Mouse (Mus musculus): Measurements from ENCODE around the gene Car4. TPM values are rescaled to one million over a fixed set of nuclear protein-coding genes. Genes with fewer than 3 reads are reported as not detected.
A peak's percentile ranks its signal among the peaks of the same experiment; 100 is the strongest.

Gene Car4
- total RNA-seq, 2 experiments from 2014 or later = 16.9 to 29.0 TPM

DNA sequence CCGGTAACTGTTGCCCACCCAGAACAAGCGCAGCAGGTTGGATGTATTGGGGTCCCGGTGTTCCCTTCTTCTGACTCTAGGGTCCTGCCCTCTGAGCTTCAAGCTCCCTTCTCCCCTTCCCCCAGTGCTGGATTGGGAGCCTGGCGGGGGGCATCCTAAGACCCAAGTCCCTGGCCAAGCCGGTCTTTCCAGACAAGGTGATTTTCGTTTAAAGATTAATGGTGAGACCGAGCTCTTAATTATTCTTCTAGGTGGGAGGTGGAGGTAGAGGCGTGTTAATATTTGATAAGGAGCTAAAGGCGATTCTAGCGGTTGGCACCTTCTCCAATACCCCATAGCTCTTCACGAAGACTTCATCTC lies 665 bp downstream of the Car4 start:
- no peak for DNase-seq

GRCm38 (mm10) chr11:84959181-84959580 lies 1.6 kb downstream of the Car4 start:
- DNase-seq = no peak

GRCm38 (mm10) chr11:84959701-84960181 lies 2.2 kb downstream of the Car4 start:
- peak; percentile 69 to 86 for DNase-seq

DNA sequence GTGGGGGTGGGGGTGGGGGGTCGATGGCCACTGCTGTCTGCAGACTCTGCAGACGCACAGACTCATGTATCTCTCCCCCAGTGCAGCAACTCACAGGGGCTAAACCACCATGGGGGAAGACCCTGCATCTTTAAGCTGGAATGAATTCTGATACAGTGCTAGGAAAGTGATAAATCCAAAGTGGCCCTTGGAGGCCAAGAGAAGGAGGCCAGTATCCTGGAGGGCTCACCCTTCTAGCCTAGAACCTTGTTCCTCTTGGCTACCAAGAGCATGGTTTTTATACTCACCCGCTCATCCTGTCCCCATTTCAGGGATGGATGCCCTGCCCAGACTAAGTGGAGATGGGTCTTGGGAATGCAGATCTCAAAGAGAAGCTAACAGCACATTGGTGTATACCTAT lies 2.7 kb downstream of the Car4 start:
- no peak for DNase-seq

DNA sequence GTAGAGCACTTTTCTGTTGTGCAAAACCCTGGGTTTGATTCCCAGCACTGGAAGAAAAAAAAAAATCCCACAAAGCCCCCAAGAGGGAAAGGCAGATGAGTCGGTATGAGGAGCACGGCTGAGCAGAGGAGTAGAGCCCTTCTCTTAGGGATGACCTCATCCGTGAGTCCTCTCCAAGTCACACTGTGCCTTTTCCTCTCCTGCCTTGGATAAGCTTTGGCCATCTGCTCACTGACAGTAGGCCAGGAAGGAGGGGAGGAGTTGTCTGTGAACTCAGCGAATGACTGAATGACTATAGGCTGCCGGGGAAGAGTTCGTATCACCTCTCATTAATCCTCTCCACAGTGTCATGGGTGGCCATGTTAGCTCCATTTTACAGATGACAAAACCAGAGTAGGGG lies 3.2 kb downstream of the Car4 start:
- peak in 1 of 2 experiments; percentile 57 for DNase-seq

DNA sequence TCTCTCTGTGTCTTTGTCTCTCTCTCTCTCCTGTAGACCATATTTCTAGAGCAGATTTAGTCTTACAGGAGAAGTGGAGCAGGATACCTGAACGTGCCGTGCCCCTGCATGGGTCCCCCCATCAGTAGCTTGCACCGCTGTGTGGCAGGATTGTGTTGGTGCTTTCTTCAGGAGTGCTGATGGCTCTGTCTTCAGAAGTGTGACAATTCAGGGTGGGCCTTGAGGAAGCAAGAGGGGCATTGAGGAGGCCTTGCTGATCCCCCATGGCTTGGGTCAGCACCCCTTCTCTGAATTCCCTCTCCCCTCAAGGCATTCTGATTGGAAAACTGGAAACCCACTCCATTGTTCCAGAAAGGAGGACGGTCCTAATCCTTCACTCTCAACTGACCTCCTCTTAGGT lies 4.0 kb downstream of the Car4 start:
- no peak for DNase-seq

DNA sequence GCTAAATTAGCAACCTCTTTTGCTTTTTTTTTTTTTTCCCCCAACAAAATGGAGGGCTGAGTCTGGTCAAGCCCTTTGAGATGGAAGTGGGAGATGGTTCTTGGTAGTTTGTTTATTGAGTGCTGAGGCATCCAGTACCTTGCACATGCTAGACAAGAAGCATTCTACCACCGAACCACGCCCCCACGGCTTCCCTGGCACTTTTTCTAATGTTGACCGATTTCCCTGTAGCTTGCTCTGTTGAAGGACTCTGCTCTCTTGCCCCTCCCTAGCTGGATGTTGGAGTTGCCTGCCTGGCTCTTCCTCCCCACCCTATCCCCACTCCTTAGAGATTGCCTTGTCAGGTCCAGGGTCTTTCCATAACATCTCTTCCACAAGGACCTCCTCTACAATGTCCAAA lies 5.0 kb downstream of the Car4 start:
- DNase-seq = no peak

GRCm38 (mm10) chr11:84963556-84963955 lies 6.0 kb downstream of the Car4 start:
- no peak for DNase-seq

GRCm38 (mm10) chr11:84966696-84967095 lies 9.1 kb downstream of the Car4 start:
- DNase-seq = no peak

- DNase-seq = no peak
These were observed 9.5 kb downstream of the Car4 start for GRCm38 (mm10) chr11:84967113-84967512.

- DNase-seq = peak in 1 of 2 experiments; percentile 24
These were observed 10.7 kb downstream of the Car4 start for GRCm38 (mm10) chr11:84968309-84968708.

DNA sequence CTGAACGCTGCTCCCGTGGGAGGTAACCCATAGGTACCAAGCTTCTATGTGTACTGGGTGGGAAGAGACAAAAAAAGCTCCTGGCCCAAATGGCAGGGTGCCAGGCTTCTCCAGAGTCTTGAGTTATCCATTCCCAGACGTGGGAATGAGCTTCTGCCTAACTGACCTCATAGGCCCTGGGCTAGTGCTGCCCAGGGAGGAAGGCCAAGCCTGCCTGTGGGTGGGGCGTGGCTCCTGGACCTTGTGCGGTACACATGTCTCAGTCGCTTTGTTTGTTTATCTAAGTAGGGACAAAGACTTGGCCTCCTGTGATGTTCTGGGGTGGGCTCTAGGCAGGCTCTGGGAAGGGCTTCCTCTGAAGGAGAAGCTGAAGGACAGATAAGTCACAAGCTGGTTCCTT lies 11.2 kb downstream of the Car4 start:
- DNase-seq = peak; percentile 46 to 86

DNA sequence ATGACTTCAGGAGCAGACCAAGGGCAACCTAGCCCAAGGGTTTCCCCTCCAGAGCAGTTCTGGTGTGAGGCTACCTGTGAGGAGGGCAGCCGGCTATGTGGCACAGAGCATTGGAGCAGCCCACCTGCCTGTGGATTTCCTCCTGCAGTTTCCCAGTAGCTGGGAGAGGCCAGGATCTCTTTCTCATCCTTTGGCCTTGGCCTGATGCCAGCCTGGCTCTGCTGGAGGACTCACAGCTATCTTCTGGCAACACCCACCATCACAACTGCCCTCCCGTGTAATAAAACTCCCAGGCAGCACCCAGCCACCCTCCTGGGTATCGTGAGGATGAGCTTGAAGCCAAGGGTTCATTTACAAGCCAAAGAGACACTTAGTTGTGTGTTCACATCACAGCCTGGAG lies 14.5 kb downstream of the Car4 start:
- DNase-seq = peak in 1 of 2 experiments; percentile 25

- no peak for DNase-seq
These were observed 16.1 kb downstream of the Car4 start for GRCm38 (mm10) chr11:84973661-84974060.

DNA sequence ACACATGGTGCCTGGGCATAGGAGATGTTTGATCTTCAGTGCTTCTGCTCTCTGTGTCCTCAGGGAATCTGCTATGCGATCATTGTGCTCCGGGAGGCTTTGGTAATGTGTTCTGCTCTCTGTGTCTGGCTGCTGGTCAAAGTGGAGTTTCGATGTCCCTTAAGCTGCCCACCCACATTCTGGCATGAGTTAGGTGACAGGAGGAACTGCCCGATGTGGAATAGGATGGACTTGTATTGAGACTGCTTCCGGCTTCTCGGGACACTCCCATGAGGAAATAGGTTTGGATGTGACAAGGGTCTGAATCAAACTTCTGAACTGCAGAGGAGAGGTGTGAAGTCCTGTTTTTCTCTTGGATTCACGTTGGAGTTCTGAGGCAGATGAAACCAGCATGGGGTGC lies 17.0 kb downstream of the Car4 start:
- DNase-seq = peak in 1 of 2 experiments; percentile 64

- no peak for DNase-seq
These were observed 19.1 kb downstream of the Car4 start for GRCm38 (mm10) chr11:84976706-84977105.

DNA sequence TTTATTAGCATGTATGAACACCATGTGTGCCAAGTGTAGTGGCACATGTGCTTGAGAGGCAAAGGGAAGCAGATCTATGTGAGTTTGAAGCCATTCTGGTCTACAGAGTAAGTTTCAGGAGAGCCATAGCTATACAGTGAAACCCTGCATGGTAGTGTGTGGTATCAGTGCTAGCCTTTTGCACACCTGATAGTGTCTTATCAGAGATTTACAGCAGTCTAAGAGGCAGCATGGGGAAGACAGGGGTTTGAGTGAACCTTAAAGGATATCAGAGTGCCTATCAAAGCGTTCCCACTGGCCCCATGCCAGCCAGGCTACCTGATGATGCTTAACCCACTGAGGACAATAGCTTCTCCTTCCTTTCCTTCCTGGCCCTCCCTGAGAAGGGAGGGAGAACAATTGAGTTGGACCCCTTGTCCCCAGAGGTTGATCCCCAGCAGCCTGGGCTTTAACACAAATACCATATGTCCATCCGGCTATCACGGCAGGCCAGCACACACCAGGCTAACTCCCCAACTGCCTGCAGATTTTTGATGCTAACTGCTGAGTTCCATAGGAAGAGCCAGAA lies 19.9 kb downstream of the Car4 start:
- peak; percentile 48 to 73 for DNase-seq

DNA sequence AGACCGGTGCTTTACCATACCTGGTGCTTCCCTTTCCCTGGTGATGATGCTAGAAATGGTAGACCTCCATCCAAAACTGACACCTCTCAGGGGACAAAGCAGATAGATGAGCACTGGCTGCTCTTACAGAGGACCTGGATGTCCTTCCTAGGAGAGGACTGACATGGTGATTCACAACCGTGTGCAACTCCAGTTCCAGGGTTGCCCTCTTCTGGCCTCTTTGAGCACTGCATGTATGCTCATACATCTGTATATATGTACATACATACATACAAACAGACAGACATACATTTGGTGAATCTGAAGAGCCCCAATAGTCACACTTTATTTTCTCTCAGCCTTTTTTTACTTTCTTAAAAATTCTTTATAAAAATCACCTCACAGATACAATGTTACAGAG lies 20.5 kb downstream of the Car4 start:
- DNase-seq = peak; percentile 31 to 65

- DNase-seq = no peak
These were observed 21.8 kb downstream of the Car4 start for GRCm38 (mm10) chr11:84979351-84979750.

- no peak for DNase-seq
These were observed 23.1 kb downstream of the Car4 start for GRCm38 (mm10) chr11:84980697-84981096.

- no peak for DNase-seq
These were observed 27.8 kb downstream of the Car4 start for GRCm38 (mm10) chr11:84985421-84985820.

DNA sequence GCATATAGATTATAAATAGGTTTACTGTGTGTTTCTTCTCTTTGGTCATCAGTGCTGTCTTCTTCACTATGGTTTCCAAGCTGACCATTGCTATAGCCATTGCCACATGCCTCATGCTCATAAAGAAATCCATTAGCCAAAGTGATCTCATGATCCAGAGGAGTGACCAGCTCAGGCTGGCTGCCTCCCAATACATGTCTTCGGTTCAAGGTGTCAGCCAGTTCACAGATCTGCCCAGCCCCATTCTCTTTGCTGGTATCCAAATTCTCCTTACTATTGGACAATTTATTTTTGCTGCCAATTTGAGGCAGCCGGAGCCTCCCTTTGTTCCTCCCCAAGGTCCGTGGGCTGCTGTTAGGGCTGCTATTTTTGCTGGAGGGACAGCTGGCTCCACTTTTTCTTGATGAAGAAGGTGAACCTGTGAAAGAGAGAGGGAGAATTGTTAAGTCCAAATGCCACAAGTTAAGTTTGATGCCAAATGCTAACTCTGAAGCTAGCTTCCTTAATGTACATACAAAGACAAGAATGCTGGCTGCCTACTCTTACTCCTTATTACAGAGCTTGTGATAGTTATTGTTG lies 30.8 kb downstream of the Car4 start:
- DNase-seq = peak; percentile 56 to 57

DNA sequence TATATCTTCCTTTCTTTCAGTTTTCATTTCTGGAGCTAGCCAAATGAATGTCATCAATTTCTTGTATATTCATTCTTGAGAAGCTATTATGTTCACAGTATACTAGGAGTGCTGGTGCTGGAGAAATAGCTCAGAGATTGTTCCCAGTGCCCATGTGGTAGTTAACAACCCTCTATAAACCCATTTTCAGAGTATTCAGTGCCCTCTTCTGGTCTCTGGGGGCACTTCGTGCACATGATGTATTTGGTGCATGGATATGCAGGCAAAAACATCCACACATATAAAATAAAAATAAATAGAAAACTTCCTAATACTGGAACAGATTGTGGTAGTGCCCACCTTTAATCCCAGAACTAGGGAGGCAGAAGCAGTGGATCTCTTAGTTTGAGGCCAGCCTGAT lies 35.4 kb downstream of the Car4 start:
- DNase-seq = no peak

- DNase-seq = no peak
These were observed 37.7 kb downstream of the Car4 start for GRCm38 (mm10) chr11:84995241-84995640.
